Comparison of ENCODE assay signal across 8 mouse cellular contexts in the genomic region with DNA sequence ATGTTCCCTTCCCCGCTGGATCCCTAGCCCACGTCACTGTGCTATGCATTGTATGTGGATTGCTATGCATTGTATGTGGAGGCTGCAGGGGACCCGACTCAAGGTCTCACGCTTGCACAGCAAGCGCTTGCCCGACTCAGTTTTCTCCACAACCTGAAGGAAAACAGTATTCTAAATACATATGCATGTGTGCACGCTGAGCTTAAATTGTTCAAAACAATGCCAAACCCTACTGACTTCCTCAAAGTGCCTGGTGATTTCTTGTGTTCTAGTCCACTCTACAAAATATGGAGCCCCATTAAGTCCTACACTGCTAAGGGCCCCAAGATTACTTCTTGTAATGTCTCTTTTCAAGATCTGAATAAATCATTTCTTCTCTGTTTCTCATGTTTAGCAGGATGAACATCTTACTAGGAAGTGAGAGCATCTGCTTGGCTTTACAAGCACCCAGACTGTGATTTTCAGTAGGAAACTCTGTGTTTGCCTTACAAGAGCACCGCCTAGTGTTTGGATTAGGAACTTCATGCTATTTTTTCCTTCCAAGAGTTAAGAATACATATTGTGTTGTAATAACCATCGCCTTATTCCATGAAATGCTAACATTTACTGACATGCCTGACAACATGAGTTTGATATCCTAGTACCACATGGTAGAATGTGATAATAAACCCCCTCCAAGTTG.
DNase-seq lines count a peak whose midpoint lies in the region; ATAC-seq and TF ChIP-seq lines count a peak whose summit lies in the region.

No protein-coding gene starts in this region.

- 0 out of 2 replicates have a peak, but pooled peaks have one; percentile 11 for TF ChIP-seq CTCF in cerebellum, adult 2 months (IDR thresholded peaks at IDR 0.05; ENCODE audit: borderline replicate concordance, insufficient read depth, low read depth, low read length)
- TF ChIP-seq CTCF in intestine, postnatal 0 days (IDR thresholded peaks at IDR 0.05; ENCODE audit: low read depth) = peak; percentile 88

- 0 out of 2 replicates have a peak overlapping the region, but pooled peaks have one; percentile 3 for H3K4me2 ChIP-seq in forebrain, embryonic 11.5 days (ENCODE audit: low read depth, low read length, severe bottlenecking)
- no peak overlapping the region for H3K4me2 ChIP-seq in intestine, postnatal 0 days (replicated peaks; ENCODE audit: low read depth)
- peak overlapping the region; percentile 26 for H3K4me2 ChIP-seq in midbrain, embryonic 15.5 days

- H3K9ac ChIP-seq in forebrain, embryonic 11.5 days (ENCODE audit: low read length) = no peak overlapping the region
- H3K9ac ChIP-seq in intestine, postnatal 0 days (ENCODE audit: low read depth, low read length) = no peak overlapping the region
- no peak overlapping the region for H3K9ac ChIP-seq in midbrain, embryonic 15.5 days

- no peaks in the 10 kb centered on the region for H3K4me1 ChIP-seq in cerebellum, adult 2 months (ENCODE audit: control insufficient read depth, insufficient read depth, low read length)
- H3K4me1 ChIP-seq in forebrain, embryonic 11.5 days (replicated peaks; ENCODE audit: control insufficient read depth, insufficient read depth, low read length) = no peaks in the 10 kb centered on the region
- H3K4me1 ChIP-seq in intestine, postnatal 0 days (replicated peaks; ENCODE audit: control insufficient read depth, insufficient read depth, low read length) = no peaks in the 10 kb centered on the region
- H3K4me1 ChIP-seq in midbrain, embryonic 15.5 days = peaks cover 9% of the 10 kb centered on the region

- no peaks in the 10 kb centered on the region for H3K36me3 ChIP-seq in forebrain, embryonic 11.5 days (ENCODE audit: control insufficient read depth, insufficient read depth, low read length)
- no peaks in the 10 kb centered on the region for H3K36me3 ChIP-seq in intestine, postnatal 0 days (ENCODE audit: control insufficient read depth, insufficient read depth)
- H3K36me3 ChIP-seq in midbrain, embryonic 15.5 days (replicated peaks) = no peaks in the 10 kb centered on the region

- peak in 1 of 2 experiments; percentile 16 for DNase-seq in cerebellum, adult 2 months
- DNase-seq in cerebellum, adult 11-12 months = no peak
- DNase-seq in right cerebral cortex, adult 18-20 months = peak; percentile 41
- DNase-seq in right cerebral cortex, postnatal 25 days = no peak
- DNase-seq in forebrain, embryonic 11.5 days (ENCODE audit: low spot score) = no peak

- no peak overlapping the region for H3K27ac ChIP-seq in cerebellum, adult 2 months (ENCODE audit: insufficient read depth, low read length)
- no peak overlapping the region for H3K27ac ChIP-seq in forebrain, embryonic 11.5 days (ENCODE audit: low read depth, low read length)
- H3K27ac ChIP-seq in intestine, postnatal 0 days (ENCODE audit: low read depth, low read length) = no peak overlapping the region
- 0 out of 2 replicates have a peak overlapping the region, but pooled peaks have one; percentile 12 for H3K27ac ChIP-seq in midbrain, embryonic 15.5 days

- ATAC-seq in forebrain, embryonic 11.5 days (replicated peaks; ENCODE audit: low FRiP score) = peak; percentile 49; the same call in 1 of the 2 replicates
- no peak for ATAC-seq in intestine, postnatal 0 days
- peak; percentile 41 for ATAC-seq in midbrain, embryonic 15.5 days (replicated peaks)
- ATAC-seq in activated CD4-positive, CD25-positive, alpha-beta regulatory T cell, adult 4 months = no peak

- 61% methylated on average over 9 of the region's 9 CpGs for WGBS in cerebellum, adult 2 months
- WGBS in forebrain, embryonic 11.5 days = 64% methylated on average over 9 of the region's 9 CpGs
- 67% methylated on average over 9 of the region's 9 CpGs for whole genome bisulfite sequencing in intestine, postnatal 0 days
- WGBS in midbrain, embryonic 15.5 days = 65% methylated on average over 9 of the region's 9 CpGs

- H3K9me3 ChIP-seq in forebrain, embryonic 11.5 days (ENCODE audit: control insufficient read depth, low read length) = no peaks in the 10 kb centered on the region
- no peaks in the 10 kb centered on the region for H3K9me3 ChIP-seq in intestine, postnatal 0 days (ENCODE audit: control insufficient read depth)
- no peaks in the 10 kb centered on the region for H3K9me3 ChIP-seq in midbrain, embryonic 15.5 days

- no peak for TF ChIP-seq POLR2A in cerebellum, adult 2 months (IDR thresholded peaks at IDR 0.05; ENCODE audit: borderline replicate concordance, insufficient read depth, low read length)

- H3K27me3 ChIP-seq in cerebellum, adult 2 months (ENCODE audit: control insufficient read depth, insufficient read depth, low read length) = no peaks in the 10 kb centered on the region
- H3K27me3 ChIP-seq in forebrain, embryonic 11.5 days (ENCODE audit: control insufficient read depth, insufficient read depth, low read length) = no peaks in the 10 kb centered on the region
- H3K27me3 ChIP-seq in intestine, postnatal 0 days (replicated peaks; ENCODE audit: control insufficient read depth, insufficient read depth, low read length) = no peaks in the 10 kb centered on the region
- no peaks in the 10 kb centered on the region for H3K27me3 ChIP-seq in midbrain, embryonic 15.5 days (replicated peaks)

- no peak overlapping the region for H3K4me3 ChIP-seq in cerebellum, adult 2 months (replicated peaks; ENCODE audit: insufficient read depth, low read depth, low read length)
- H3K4me3 ChIP-seq in forebrain, embryonic 11.5 days (ENCODE audit: low read depth, low read length) = no peak overlapping the region
- H3K4me3 ChIP-seq in intestine, postnatal 0 days (ENCODE audit: low read depth, low read length) = no peak overlapping the region
- H3K4me3 ChIP-seq in midbrain, embryonic 15.5 days = no peak overlapping the region

Comparison
In these comparisons a context has a peak if more than half of its experiments do, and no peak if none do; other contexts are left out.
1. ATAC-seq: peak in forebrain, embryonic 11.5 days (single experiment) and midbrain, embryonic 15.5 days (single experiment); none in intestine, postnatal 0 days (single experiment) and activated CD4-positive, CD25-positive, alpha-beta regulatory T cell, adult 4 months (single experiment).